Mouse (Mus musculus) kidney, embryonic 16.5 days (tissue): ENCODE measurements around the gene Ctps. TPM values are rescaled to one million over a fixed set of nuclear protein-coding genes. Genes with fewer than 3 reads are reported as not detected.
"Not testable (repeated sequence)": the region's sequence is repeated elsewhere in the genome, so short reads cannot be mapped to it uniquely, and the experiment has no call there.

Source experiments
- ATAC-seq: fragments of 200-750 bp; cut with Nextera tagmentation; 2 replicates; pipeline ENCODE4 v1.8.0; 2017; ENCODE audit warnings: moderate TSS enrichment; ENCODE audit not compliant: low FRiP score, low TSS enrichment
- H3K27ac ChIP-seq: fragments of 300-500 bp; sonication (generic); 2 replicates; pipeline ENCODE4 v1.5.1; 2014; ENCODE audit warnings: low read length
- H3K27me3 ChIP-seq: fragments of 300-500 bp; sonication (generic); 2 replicates; pipeline ENCODE4 v1.6.1; 2014; ENCODE audit warnings: low read length, control low read depth, mixed read lengths; ENCODE audit not compliant: insufficient read depth
- H3K36me3 ChIP-seq: fragments of 300-500 bp; sonication (generic); 2 replicates; pipeline ENCODE4 v1.6.1; 2014; ENCODE audit warnings: low read length, control low read depth, mixed read lengths; ENCODE audit not compliant: insufficient read depth
- H3K4me1 ChIP-seq: fragments of 300-500 bp; sonication (generic); 2 replicates; pipeline ENCODE4 v1.6.1; 2014; ENCODE audit warnings: low read length, control low read depth, mixed read lengths; ENCODE audit not compliant: insufficient read depth
- H3K4me2 ChIP-seq: fragments of 300-500 bp; sonication (generic); replicated peaks from 2 replicates; pipeline ENCODE4 v1.6.1; 2014; ENCODE audit warnings: low read depth, low read length
- H3K4me3 ChIP-seq: fragments of 300-500 bp; sonication (generic); 2 replicates; pipeline ENCODE4 v1.5.1; 2014; ENCODE audit warnings: mild to moderate bottlenecking, low read length
- H3K9ac ChIP-seq: fragments of 300-500 bp; sonication (generic); replicated peaks from 2 replicates; pipeline ENCODE4 v1.6.1; 2014; ENCODE audit warnings: low read length
- H3K9me3 ChIP-seq: fragments of 300-500 bp; sonication (generic); 2 replicates; pipeline ENCODE4 v1.6.1; 2016; ENCODE audit warnings: low read length, control low read depth
- WGBS: fragments of 180-500 bp; shearing (Covaris S2); extraction: QIAGEN DNeasy Blood & Tissue Kit; methylation state at CpG from one replicate; pipeline ENCODE4 v1.1.7; 2014; 5-methylcytosine and 5-hydroxymethylcytosine counted together
- polyA plus RNA-seq: library from polyadenylated mRNA; unstranded; fragments of >200 nt; fragmentation: Nextera tagmentation; extraction: Ambion mirVana; gene quantifications from 2 replicates; pipeline ENCODE4 v1.2.1, GENCODE M21; 2015

Gene Ctps
- polyA plus RNA-seq, 1 experiment from 2014 or later: 73.7 TPM

GRCm38 (mm10) chr4:120601774-120602173 is 31.7 kb upstream of the Ctps start:
- Histone ChIP-seq H3K27me3 (no peaks in the 10 kb centered on the region), H3K9ac (no peak overlapping the region), H3K4me1 (no peaks in the 10 kb centered on the region; the same call in 1 of the 2 replicates), H3K4me3 (no peak overlapping the region), H3K9me3 (no peaks in the 10 kb centered on the region), H3K4me2 (no peak overlapping the region), H3K36me3 (no peaks in the 10 kb centered on the region), H3K27ac (no peak overlapping the region)
- ATAC-seq: no peak
- WGBS: 54% methylated on average over 1 of the region's 1 CpGs

GRCm38 (mm10) chr4:120598922-120599321 is 28.8 kb upstream of the Ctps start:
- Histone ChIP-seq H3K27ac (no peak overlapping the region), H3K4me1 (no peaks in the 10 kb centered on the region; the same call in 1 of the 2 replicates), H3K4me3 (no peak overlapping the region), H3K36me3 (no peaks in the 10 kb centered on the region), H3K9ac (no peak overlapping the region), H3K4me2 (no peak overlapping the region), H3K9me3 (no peaks in the 10 kb centered on the region), H3K27me3 (no peaks in the 10 kb centered on the region)
- WGBS: 41% methylated on average over 2 of the region's 2 CpGs
- peak; percentile 90 for ATAC-seq

- 97% methylated on average over 1 of the region's 1 CpGs for WGBS
- not testable (repeated sequence) for H3K27me3 ChIP-seq, H3K36me3 ChIP-seq, H3K9me3 ChIP-seq, H3K4me2 ChIP-seq, H3K4me3 ChIP-seq, H3K9ac ChIP-seq, H3K4me1 ChIP-seq, ATAC-seq, H3K27ac ChIP-seq
Measured at GRCm38 (mm10) chr4:120596210-120596609, 26.1 kb upstream of the Ctps start.

GRCm38 (mm10) chr4:120590973-120591372 is 20.9 kb upstream of the Ctps start:
- Histone ChIP-seq H3K4me3 (no peak overlapping the region), H3K4me2 (no peak overlapping the region), H3K4me1 (no peaks in the 10 kb centered on the region), H3K27me3 (no peaks in the 10 kb centered on the region), H3K9ac (no peak overlapping the region), H3K27ac (no peak overlapping the region), H3K36me3 (no peaks in the 10 kb centered on the region), H3K9me3 (no peaks in the 10 kb centered on the region)
- 85% methylated on average over 4 of the region's 4 CpGs for WGBS
- no peak for ATAC-seq

GRCm38 (mm10) chr4:120589815-120590422 is 19.8 kb upstream of the Ctps start:
- H3K4me1 ChIP-seq: no peaks in the 10 kb centered on the region
- no peaks in the 10 kb centered on the region for H3K27me3 ChIP-seq
- H3K9ac ChIP-seq: no peak overlapping the region; the same call in 1 of the 2 replicates
- ATAC-seq: peak; percentile 94
- no peak overlapping the region for H3K4me2 ChIP-seq
- no peak overlapping the region for H3K4me3 ChIP-seq
- H3K36me3 ChIP-seq: no peaks in the 10 kb centered on the region
- WGBS: 30% methylated on average over 5 of the region's 5 CpGs
- no peaks in the 10 kb centered on the region for H3K9me3 ChIP-seq
- peak overlapping the region; percentile 57 for H3K27ac ChIP-seq

GRCm38 (mm10) chr4:120589070-120589469 is 19.0 kb upstream of the Ctps start:
- WGBS: 33% methylated on average over 3 of the region's 3 CpGs
- Histone ChIP-seq H3K9me3 (no peaks in the 10 kb centered on the region), H3K9ac (no peak overlapping the region), H3K36me3 (no peaks in the 10 kb centered on the region), H3K27me3 (no peaks in the 10 kb centered on the region), H3K4me1 (no peaks in the 10 kb centered on the region), H3K27ac (peak overlapping the region; percentile 57), H3K4me2 (no peak overlapping the region), H3K4me3 (no peak overlapping the region)
- ATAC-seq: no peak

GRCm38 (mm10) chr4:120588445-120588844 is 18.4 kb upstream of the Ctps start, which contains the start of gene Gm8439:
Gm8439 (plus strand) TSS chr4:120588745.
- Histone ChIP-seq H3K9ac (0 out of 2 replicates have a peak within 1 kb of the TSS, but pooled peaks have one; percentile 8), H3K4me2 (no peak within 1 kb of the TSS), H3K27ac (peak within 1 kb of the TSS; percentile 57), H3K27me3 (no peaks in the 10 kb centered on the region), H3K36me3 (no peaks in the 10 kb centered on the region), H3K4me1 (no peaks in the 10 kb centered on the region), H3K9me3 (no peaks in the 10 kb centered on the region), H3K4me3 (no peak within 1 kb of the TSS)
- WGBS: 23% methylated on average over 4 of the region's 4 CpGs
- no peak for ATAC-seq

- Histone ChIP-seq H3K4me1 (no peaks in the 10 kb centered on the region), H3K4me2 (no peak overlapping the region), H3K27me3 (no peaks in the 10 kb centered on the region), H3K27ac (no peak overlapping the region), H3K36me3 (no peaks in the 10 kb centered on the region), H3K4me3 (no peak overlapping the region), H3K9me3 (no peaks in the 10 kb centered on the region), H3K9ac (no peak overlapping the region)
- WGBS: 66% methylated on average over 1 of the region's 1 CpGs
- ATAC-seq: no peak
Measured at GRCm38 (mm10) chr4:120586986-120587385, 16.9 kb upstream of the Ctps start.

GRCm38 (mm10) chr4:120581711-120582110 is 11.6 kb upstream of the Ctps start:
- no peaks in the 10 kb centered on the region for H3K9me3 ChIP-seq
- WGBS: 77% methylated on average over 9 of the region's 9 CpGs
- H3K4me3 ChIP-seq: no peak overlapping the region
- no peaks in the 10 kb centered on the region for H3K27me3 ChIP-seq
- no peaks in the 10 kb centered on the region for H3K36me3 ChIP-seq
- no peak overlapping the region for H3K4me2 ChIP-seq
- H3K9ac ChIP-seq: no peak overlapping the region
- no peak overlapping the region for H3K27ac ChIP-seq
- H3K4me1 ChIP-seq: no peaks in the 10 kb centered on the region
- no peak for ATAC-seq

- WGBS: 81% methylated on average over 5 of the region's 5 CpGs
- H3K4me3 ChIP-seq: no peak overlapping the region
- no peaks in the 10 kb centered on the region for H3K4me1 ChIP-seq
- H3K27me3 ChIP-seq: no peaks in the 10 kb centered on the region
- H3K9ac ChIP-seq: no peak overlapping the region
- no peaks in the 10 kb centered on the region for H3K9me3 ChIP-seq
- H3K27ac ChIP-seq: no peak overlapping the region
- H3K4me2 ChIP-seq: no peak overlapping the region
- ATAC-seq: no peak
- no peaks in the 10 kb centered on the region for H3K36me3 ChIP-seq
Measured at GRCm38 (mm10) chr4:120580894-120581293, 10.8 kb upstream of the Ctps start.
